Mouse (Mus musculus): ENCODE data around the gene Clasp1.

GRCm38 (mm10) chr1:118649933-118650770 lies 261.3 kb downstream of the Clasp1 start:
- TF ChIP-seq CTCF (IDR thresholded peaks at IDR 0.05; ENCODE audit: low read depth) = no peak
- no peak for TF ChIP-seq EP300 (IDR thresholded peaks at IDR 0.05; ENCODE audit: low read depth)

Measured in heart, postnatal 0 days (tissue).